Mouse (Mus musculus): ENCODE measurements at regions not wholly inside any gene's neighbourhood (a gene's known extent, or its start where the extent isn't known, plus 50 kb on each side); places are given as distances from the start of the nearest gene placed in this dataset.

DNA sequence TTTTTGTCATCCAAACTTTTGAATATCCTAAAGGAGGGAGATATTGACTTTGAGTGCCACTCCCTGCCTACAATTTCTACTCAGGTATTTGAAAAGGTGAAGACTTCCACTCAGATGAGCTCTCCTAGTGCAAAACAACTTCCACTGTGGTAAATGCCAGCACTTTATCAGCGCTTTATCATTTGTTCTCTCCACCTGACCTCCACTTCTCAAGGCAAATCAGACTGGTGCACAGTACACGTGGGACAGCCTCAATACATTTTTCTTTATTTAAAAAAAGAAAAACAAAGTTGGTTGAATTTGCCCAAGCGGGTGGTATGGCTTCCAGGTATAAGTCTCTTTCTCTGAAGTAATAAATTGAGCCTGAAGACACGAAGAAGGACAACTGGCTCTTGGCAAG lies 114.2 kb downstream of the Bcl2l11 start:
- TF ChIP-seq CTCF (IDR thresholded peaks at IDR 0.05; ENCODE audit: low read depth) (no peak), EP300 (IDR thresholded peaks at IDR 0.05; ENCODE audit: low read depth) (no peak)

All from liver, embryonic 14.5 days (tissue).